Mouse (Mus musculus): Measurements from ENCODE around the gene Creld1.

DNA sequence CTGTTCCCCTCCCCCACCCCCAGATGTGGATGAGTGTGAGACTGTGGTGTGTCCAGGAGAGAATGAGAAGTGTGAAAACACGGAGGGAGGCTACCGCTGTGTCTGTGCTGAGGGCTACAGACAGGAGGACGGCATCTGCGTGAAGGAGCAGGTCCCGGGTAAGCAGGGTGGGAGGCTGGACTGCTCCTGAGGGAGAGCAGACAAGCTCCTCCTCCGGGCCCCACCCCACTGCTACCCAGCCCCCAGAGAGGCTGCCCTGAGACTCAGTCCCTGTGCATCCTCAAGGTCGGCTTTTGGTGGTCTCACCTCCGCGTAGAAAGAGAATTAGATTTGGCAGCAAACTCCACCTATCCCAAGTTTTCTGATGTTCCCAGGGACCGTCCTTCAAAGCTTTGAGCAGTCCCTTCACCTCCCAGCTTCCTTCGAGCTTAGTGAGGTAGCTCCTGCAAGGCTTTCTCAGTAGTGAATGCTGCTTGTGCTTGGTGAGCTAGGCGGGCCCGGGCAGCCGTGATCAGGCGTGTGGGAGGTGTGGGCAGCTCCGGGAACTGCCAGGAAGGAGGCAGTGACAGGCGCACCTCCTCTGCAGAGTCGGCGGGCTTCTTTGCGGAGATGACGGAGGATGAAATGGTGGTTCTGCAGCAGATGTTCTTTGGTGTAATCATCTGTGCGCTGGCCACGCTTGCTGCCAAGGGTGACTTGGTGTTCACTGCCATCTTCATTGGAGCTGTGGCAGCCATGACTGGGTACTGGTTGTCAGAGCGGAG is 9.2 kb downstream of the Creld1 start:
- no peak for TF ChIP-seq POLR2A (IDR thresholded peaks at IDR 0.05; ENCODE audit: borderline replicate concordance, low read depth, low read length)
- no peak for TF ChIP-seq CTCF (IDR thresholded peaks at IDR 0.05; ENCODE audit: low read depth, low read length)
